Mouse (Mus musculus): ENCODE measurements around the gene Klhdc4.

GRCm38 (mm10) chr8:121762999-121763699, 66.2 kb downstream of the Klhdc4 start:
- TF ChIP-seq CTCF (IDR thresholded peaks at IDR 0.05; ENCODE audit: low read depth), result no peak
- no peak for TF ChIP-seq EP300 (IDR thresholded peaks at IDR 0.05; ENCODE audit: low read depth)

Measured in liver, embryonic 14.5 days (tissue).